Mouse (Mus musculus) MEL (cell line): ENCODE data around the gene Rasl10b.
A peak's percentile ranks its signal among the peaks of the same experiment; 100 is the strongest.

Experiments used
- EP300 ChIP-seq, 2 experiments: IDR thresholded peaks; 2 replicates each; pipeline ENCODE4 v1.6.1; 2011; ENCODE audit warnings: improper control_type of control experiment in 2 of 2, low read length in 2 of 2, low read depth in 1 of 2, mild to moderate bottlenecking in 1 of 2
- GATA1 ChIP-seq: IDR thresholded peaks from 2 replicates; pipeline ENCODE4 v1.6.1; 2011; ENCODE audit warnings: low read depth, low read length, improper control_type of control experiment
- MAFK ChIP-seq: IDR thresholded peaks from 2 replicates; pipeline ENCODE4 v1.6.1; 2011; ENCODE audit warnings: low read depth, mild to moderate bottlenecking, low read length, improper control_type of control experiment, borderline replicate concordance
- NELFE ChIP-seq: IDR thresholded peaks from 2 replicates; pipeline ENCODE4 v1.6.1; 2011; ENCODE audit warnings: low read depth, low read length, improper control_type of control experiment
- POLR2A ChIP-seq, 2 experiments: IDR thresholded peaks; 2 replicates each; pipeline ENCODE4 v1.6.1; 2011 to 2012; ENCODE audit warnings: low read length in 2 of 2, mild to moderate bottlenecking in 2 of 2, control low read depth in 1 of 2, improper control_type of control experiment in 1 of 2, low read depth in 1 of 2, moderate library complexity in 1 of 2; ENCODE audit not compliant: control insufficient read depth in 1 of 2, insufficient read depth in 1 of 2, poor library complexity in 1 of 2
- POLR2AphosphoS2 ChIP-seq: IDR thresholded peaks from 2 replicates; pipeline ENCODE4 v1.6.1; 2011; ENCODE audit warnings: low read length, improper control_type of control experiment

DNA sequence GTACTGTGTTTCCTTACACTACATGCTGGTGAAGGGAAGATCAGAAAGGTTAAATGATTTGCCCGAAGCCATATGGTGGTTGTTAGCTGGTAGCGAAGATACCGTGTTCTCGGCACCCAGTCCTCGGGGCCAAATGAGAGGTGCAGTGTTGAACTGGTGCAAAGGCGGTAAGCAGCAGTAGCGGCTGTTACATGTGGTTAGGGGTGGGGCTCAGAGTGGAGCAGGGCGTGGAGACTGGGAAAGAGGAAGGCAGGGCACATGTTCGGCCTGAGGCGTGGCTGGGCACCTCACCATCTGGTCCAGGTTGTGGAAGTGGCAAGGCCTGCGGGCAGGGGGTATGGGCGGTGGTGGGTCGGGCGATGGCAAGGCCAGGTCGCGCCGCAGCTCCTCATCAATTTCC lies 18.0 kb downstream of the Rasl10b start:
- TF ChIP-seq MAFK = no peak
- peak in 1 of 2 experiments; percentile 26; a peak in 1 of 4 replicates for TF ChIP-seq EP300 (IDR thresholded peaks at IDR 0.05; ENCODE audit: low read depth in 1 of 2, low read length in 2 of 2)
- no peak for TF ChIP-seq GATA1
- no peak for TF ChIP-seq POLR2AphosphoS2
- TF ChIP-seq NELFE = no peak
- TF ChIP-seq POLR2A (IDR thresholded peaks at IDR 0.05; ENCODE audit: control insufficient read depth in 1 of 2, insufficient read depth in 1 of 2, low read depth in 1 of 2, low read length in 2 of 2, poor library complexity in 1 of 2) = peak in 1 of 2 experiments; percentile 38; a peak in 1 of 4 replicates
